Mouse (Mus musculus): Measurements from ENCODE around the gene Mrap2. TPM values are rescaled to one million over a fixed set of nuclear protein-coding genes. Genes with fewer than 3 reads are reported as not detected.

The Mrap2 gene
- total and polyA plus RNA-seq, 2 experiments, result not detected

DNA sequence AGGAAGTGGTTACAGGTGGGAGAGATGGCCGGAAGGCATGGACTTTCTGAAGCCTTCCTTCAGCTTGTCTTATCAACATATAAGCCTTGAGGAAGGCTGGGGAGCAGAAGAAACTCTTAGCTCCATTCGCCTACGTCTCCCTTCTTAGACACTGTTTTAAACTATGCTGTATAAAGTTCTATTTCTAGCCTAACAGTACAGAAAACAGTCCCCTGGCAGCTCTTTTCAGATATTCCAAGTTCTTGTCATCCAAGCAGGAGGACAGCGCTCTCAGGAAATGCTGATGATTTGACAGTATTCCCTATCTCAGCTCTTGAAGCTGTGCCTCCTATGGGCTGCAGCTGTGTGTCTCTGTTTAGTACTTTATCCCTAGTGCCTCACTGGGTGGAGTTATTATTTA, 56.8 kb downstream of the Mrap2 start:
- TF ChIP-seq CTCF (IDR thresholded peaks at IDR 0.05; ENCODE audit: low read depth, low read length) (no peak), POLR2A (IDR thresholded peaks at IDR 0.05; ENCODE audit: extremely low read depth, insufficient read depth, low read length) (no peak)
- H3K4me1 ChIP-seq (ENCODE audit: control insufficient read depth, insufficient read depth, low read length), result no peaks in the 10 kb centered on the region
- no peaks in the 10 kb centered on the region for H3K27me3 ChIP-seq (ENCODE audit: control insufficient read depth, insufficient read depth, low read length)
- no peak overlapping the region for H3K9ac ChIP-seq (ENCODE audit: low read depth, low read length)
- no peak overlapping the region for H3K27ac ChIP-seq (replicated peaks; ENCODE audit: insufficient read depth, low read depth, low read length)
- 97% methylated on average over 4 of the region's 4 CpGs for WGBS
- no peak overlapping the region for H3K4me3 ChIP-seq (ENCODE audit: insufficient read depth, low read depth, low read length)
- DNase-seq (ENCODE audit: extremely low read depth, low read depth, low spot score), result no peak
- peaks cover 16% of the 10 kb centered on the region for H3K36me3 ChIP-seq (ENCODE audit: control insufficient read depth, insufficient read depth, low read length)
- H3K79me2 ChIP-seq (ENCODE audit: control insufficient read depth, insufficient read depth, low read length), result no peaks in the 10 kb centered on the region

DNA sequence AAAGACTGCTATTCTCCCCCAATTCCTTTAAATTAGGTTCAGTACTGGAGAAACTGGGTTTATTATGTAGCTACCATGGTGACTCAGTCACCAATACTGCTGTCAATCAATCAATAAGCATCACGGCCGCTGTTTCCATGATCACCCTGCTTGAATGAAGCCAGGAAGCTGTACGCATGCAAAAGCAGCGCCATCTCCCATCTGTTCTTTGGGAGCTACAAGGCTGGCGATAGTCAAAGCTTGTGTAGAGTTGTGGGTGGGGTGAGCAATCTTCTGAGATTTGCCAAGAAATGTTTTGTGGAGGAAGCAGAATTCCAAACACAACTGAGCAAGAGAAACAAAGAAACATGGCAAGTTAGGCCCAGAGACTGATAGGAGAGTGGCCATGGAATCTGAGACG, 58.3 kb downstream of the Mrap2 start:
- WGBS, result 96% methylated on average over 6 of the region's 6 CpGs

DNA sequence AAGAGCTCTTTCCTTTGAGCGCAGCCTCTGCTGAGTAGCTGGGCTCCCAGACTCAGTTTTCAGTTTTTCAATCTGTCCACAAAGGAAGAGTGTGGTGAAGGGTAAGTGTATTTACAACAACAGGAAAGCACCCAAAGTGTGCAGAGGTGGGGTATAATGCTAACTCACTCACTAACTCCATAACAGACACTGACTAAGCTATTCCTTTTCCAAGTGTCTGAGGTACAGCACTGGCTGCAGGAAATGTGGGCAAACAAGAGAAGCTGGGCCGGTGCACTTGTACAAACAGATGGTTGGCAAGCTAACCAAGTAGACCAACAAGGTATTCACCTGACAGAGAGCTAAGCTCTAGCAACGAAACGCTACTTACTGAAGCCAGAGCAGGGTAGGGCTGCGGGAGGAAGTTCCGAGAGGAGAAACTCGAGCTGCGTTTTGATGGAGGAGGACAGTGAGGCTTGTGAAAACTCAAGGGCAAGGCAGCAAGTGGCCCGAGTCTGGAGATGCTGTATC, 66.8 kb downstream of the Mrap2 start:
- no peak for DNase-seq (ENCODE audit: extremely low read depth, low read depth, low spot score)
- no peak for TF ChIP-seq CTCF (IDR thresholded peaks at IDR 0.05; ENCODE audit: low read depth, low read length)
- no peak for TF ChIP-seq POLR2A (IDR thresholded peaks at IDR 0.05; ENCODE audit: extremely low read depth, insufficient read depth, low read length)
- H3K36me3 ChIP-seq (ENCODE audit: control insufficient read depth, insufficient read depth, low read length), result peaks cover 19% of the 10 kb centered on the region
- WGBS, result 65% methylated on average over 9 of the region's 9 CpGs
- no peaks in the 10 kb centered on the region for H3K79me2 ChIP-seq (ENCODE audit: control insufficient read depth, insufficient read depth, low read length)
- H3K9ac ChIP-seq (ENCODE audit: low read depth, low read length), result no peak overlapping the region
- no peaks in the 10 kb centered on the region for H3K27me3 ChIP-seq (ENCODE audit: control insufficient read depth, insufficient read depth, low read length)
- H3K27ac ChIP-seq (replicated peaks; ENCODE audit: insufficient read depth, low read depth, low read length), result no peak overlapping the region
- H3K4me3 ChIP-seq (ENCODE audit: insufficient read depth, low read depth, low read length), result no peak overlapping the region
- H3K4me1 ChIP-seq (ENCODE audit: control insufficient read depth, insufficient read depth, low read length), result no peaks in the 10 kb centered on the region

More for the DNA sequence above, 58.3 kb downstream of the Mrap2 start:
- H3K4me3 ChIP-seq (ENCODE audit: insufficient read depth, low read depth, low read length), result no peak overlapping the region
- no peaks in the 10 kb centered on the region for H3K27me3 ChIP-seq (ENCODE audit: control insufficient read depth, insufficient read depth, low read length)
- H3K4me1 ChIP-seq (ENCODE audit: control insufficient read depth, insufficient read depth, low read length), result no peaks in the 10 kb centered on the region
- no peak overlapping the region for H3K27ac ChIP-seq (replicated peaks; ENCODE audit: insufficient read depth, low read depth, low read length)
- no peaks in the 10 kb centered on the region for H3K79me2 ChIP-seq (ENCODE audit: control insufficient read depth, insufficient read depth, low read length)
- no peak for DNase-seq (ENCODE audit: extremely low read depth, low read depth, low spot score)
- TF ChIP-seq POLR2A (IDR thresholded peaks at IDR 0.05; ENCODE audit: extremely low read depth, insufficient read depth, low read length) (no peak), CTCF (IDR thresholded peaks at IDR 0.05; ENCODE audit: low read depth, low read length) (no peak)
- H3K36me3 ChIP-seq (ENCODE audit: control insufficient read depth, insufficient read depth, low read length), result peaks cover 15% of the 10 kb centered on the region
- H3K9ac ChIP-seq (ENCODE audit: low read depth, low read length), result no peak overlapping the region

DNA sequence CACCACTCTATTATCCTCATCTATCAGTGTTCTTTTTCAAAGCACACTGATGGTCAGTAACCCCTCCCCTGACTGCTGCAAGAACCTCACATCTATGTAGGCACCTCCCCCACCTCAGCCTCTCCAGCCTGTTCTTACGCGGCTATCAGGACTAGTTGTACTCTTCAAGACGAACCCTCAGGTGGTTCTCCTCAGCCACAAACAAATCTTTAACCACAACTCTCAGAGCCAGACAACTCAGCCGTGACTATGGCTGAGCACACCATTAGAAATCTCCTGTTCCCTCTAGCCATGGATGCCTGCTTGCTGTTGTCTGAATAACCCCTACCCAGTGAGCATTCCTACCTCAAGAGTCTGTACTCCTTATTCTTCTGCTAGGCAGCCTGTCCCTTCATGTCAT, 69.1 kb downstream of the Mrap2 start:
- no peak for DNase-seq (ENCODE audit: extremely low read depth, low read depth, low spot score)
- H3K9ac ChIP-seq (ENCODE audit: low read depth, low read length), result no peak overlapping the region
- no peaks in the 10 kb centered on the region for H3K4me1 ChIP-seq (ENCODE audit: control insufficient read depth, insufficient read depth, low read length)
- H3K27ac ChIP-seq (replicated peaks; ENCODE audit: insufficient read depth, low read depth, low read length), result no peak overlapping the region
- TF ChIP-seq POLR2A (IDR thresholded peaks at IDR 0.05; ENCODE audit: extremely low read depth, insufficient read depth, low read length), result no peak
- no peak for TF ChIP-seq CTCF (IDR thresholded peaks at IDR 0.05; ENCODE audit: low read depth, low read length)
- no peak overlapping the region for H3K4me3 ChIP-seq (ENCODE audit: insufficient read depth, low read depth, low read length)
- 91% methylated on average over 4 of the region's 4 CpGs for WGBS
- H3K79me2 ChIP-seq (ENCODE audit: control insufficient read depth, insufficient read depth, low read length), result no peaks in the 10 kb centered on the region
- no peaks in the 10 kb centered on the region for H3K27me3 ChIP-seq (ENCODE audit: control insufficient read depth, insufficient read depth, low read length)
- peaks cover 16% of the 10 kb centered on the region for H3K36me3 ChIP-seq (ENCODE audit: control insufficient read depth, insufficient read depth, low read length)

Other genes starting within 250 kb of the Mrap2 start
- not detected in 2 replicates for gene Ripply2, start 128.8 kb upstream of the Mrap2 start, total RNA-seq (2014; rRNA removed)
- gene Ripply2, start 128.8 kb upstream of the Mrap2 start, polyA plus RNA-seq (2012; rRNA removed), result not detected in 2 replicates
- gene Cyb5r4, start 122.3 kb upstream of the Mrap2 start, total RNA-seq (2014; rRNA removed), result 27.5 and 30.0 TPM in 2 replicates
- 5.8 and 6.6 TPM in 2 replicates for gene Cyb5r4, start 122.3 kb upstream of the Mrap2 start, polyA plus RNA-seq (2012; rRNA removed)
- 1.9 and 2.1 TPM in 2 replicates for gene Cep162, start 111.2 kb downstream of the Mrap2 start, total RNA-seq (2014; rRNA removed)
- 0.27 and 0.29 TPM in 2 replicates for gene Cep162, start 111.2 kb downstream of the Mrap2 start, polyA plus RNA-seq (2012; rRNA removed)

Data from liver, adult 2 months (tissue).